Mouse (Mus musculus): ENCODE measurements around the gene Gm17577.
"Not testable (repeated sequence)": the region's sequence is repeated elsewhere in the genome, so short reads cannot be mapped to it uniquely, and the experiment has no call there.

Gm17577 gene

GRCm38 (mm10) chrX:123246807-123247206 is at the start of gene Gm17577:
Gene Gm17577, minus strand, starts transcription at chrX:123246907.
- not testable (repeated sequence) for DNase-seq

GRCm38 (mm10) chrX:123222381-123222780 is 24.3 kb downstream of the Gm17577 start, which contains the start of gene Srsx:
Gene Srsx, minus strand, starts transcription at chrX:123222481.
- not testable (repeated sequence) for DNase-seq

Data from spleen, adult 18-20 months (tissue).